Mouse (Mus musculus): ENCODE results near the gene Mst1. TPM values are rescaled to one million over a fixed set of nuclear protein-coding genes. Genes with fewer than 3 reads are reported as not detected.

Mst1 gene
- polyA plus RNA-seq, 1 experiment from 2014 or later: not detected

- H3K27me3 ChIP-seq (ENCODE audit: control insufficient read depth, insufficient read depth, low read length): no peaks in the 10 kb centered on the region
- 0 out of 2 replicates have a peak, but pooled peaks cover 3% of the 10 kb centered on the region for H3K4me1 ChIP-seq (ENCODE audit: control insufficient read depth, insufficient read depth, low read length)
- 0 out of 2 replicates have a peak overlapping the region, but pooled peaks have one; percentile 41 for H3K27ac ChIP-seq (replicated peaks; ENCODE audit: low read depth, low read length)
- no peak for ATAC-seq (ENCODE audit: low FRiP score, low TSS enrichment)
- no peak overlapping the region for H3K4me3 ChIP-seq (replicated peaks; ENCODE audit: low read depth, low read length)
- DNase-seq: no peak
- H3K9me3 ChIP-seq (ENCODE audit: control insufficient read depth, low read length): no peaks in the 10 kb centered on the region
- no peak overlapping the region for H3K9ac ChIP-seq (replicated peaks; ENCODE audit: low read length)
- WGBS: 68% methylated on average over 12 of the region's 12 CpGs
- peaks cover 80% of the 10 kb centered on the region for H3K36me3 ChIP-seq (ENCODE audit: control insufficient read depth, insufficient read depth, low read length)
- H3K4me2 ChIP-seq (ENCODE audit: low read length): no peak overlapping the region
Measured at GRCm38 (mm10) chr9:108105549-108105863, 25.3 kb downstream of the Mst1 start.

GRCm38 (mm10) chr9:108106090-108106489 lies 25.9 kb downstream of the Mst1 start:
- Histone ChIP-seq H3K9ac (replicated peaks; ENCODE audit: low read length) (no peak overlapping the region), H3K4me1 (ENCODE audit: control insufficient read depth, insufficient read depth, low read length) (0 out of 2 replicates have a peak, but pooled peaks cover 6% of the 10 kb centered on the region), H3K4me2 (ENCODE audit: low read length) (no peak overlapping the region), H3K27me3 (ENCODE audit: control insufficient read depth, insufficient read depth, low read length) (no peaks in the 10 kb centered on the region), H3K36me3 (ENCODE audit: control insufficient read depth, insufficient read depth, low read length) (peaks cover 80% of the 10 kb centered on the region), H3K27ac (replicated peaks; ENCODE audit: low read depth, low read length) (no peak overlapping the region), H3K4me3 (replicated peaks; ENCODE audit: low read depth, low read length) (no peak overlapping the region), H3K9me3 (ENCODE audit: control insufficient read depth, low read length) (no peaks in the 10 kb centered on the region)
- 88% methylated on average over 23 of the region's 23 CpGs for WGBS
- ATAC-seq (ENCODE audit: low FRiP score, low TSS enrichment) (no peak), DNase-seq (no peak)

- 0 out of 2 replicates have a peak, but pooled peaks cover 10% of the 10 kb centered on the region for H3K4me1 ChIP-seq (ENCODE audit: control insufficient read depth, insufficient read depth, low read length)
- DNase-seq (no peak), ATAC-seq (ENCODE audit: low FRiP score, low TSS enrichment) (no peak)
- no peak overlapping the region for H3K4me2 ChIP-seq (ENCODE audit: low read length)
- no peaks in the 10 kb centered on the region for H3K9me3 ChIP-seq (ENCODE audit: control insufficient read depth, low read length)
- H3K27ac ChIP-seq (replicated peaks; ENCODE audit: low read depth, low read length): no peak overlapping the region
- H3K4me3 ChIP-seq (replicated peaks; ENCODE audit: low read depth, low read length): no peak overlapping the region
- WGBS: 93% methylated on average over 16 of the region's 16 CpGs
- H3K27me3 ChIP-seq (ENCODE audit: control insufficient read depth, insufficient read depth, low read length): no peaks in the 10 kb centered on the region
- H3K36me3 ChIP-seq (ENCODE audit: control insufficient read depth, insufficient read depth, low read length): peaks cover 82% of the 10 kb centered on the region
- no peak overlapping the region for H3K9ac ChIP-seq (replicated peaks; ENCODE audit: low read length)
Measured at GRCm38 (mm10) chr9:108107867-108108266, 27.6 kb downstream of the Mst1 start.

GRCm38 (mm10) chr9:108110160-108110559 lies 29.9 kb downstream of the Mst1 start:
- Histone ChIP-seq H3K4me2 (ENCODE audit: low read length) (no peak overlapping the region), H3K36me3 (ENCODE audit: control insufficient read depth, insufficient read depth, low read length) (peaks cover 87% of the 10 kb centered on the region), H3K27ac (replicated peaks; ENCODE audit: low read depth, low read length) (no peak overlapping the region), H3K4me3 (replicated peaks; ENCODE audit: low read depth, low read length) (no peak overlapping the region), H3K27me3 (ENCODE audit: control insufficient read depth, insufficient read depth, low read length) (no peaks in the 10 kb centered on the region), H3K9me3 (ENCODE audit: control insufficient read depth, low read length) (no peaks in the 10 kb centered on the region), H3K4me1 (ENCODE audit: control insufficient read depth, insufficient read depth, low read length) (0 out of 2 replicates have a peak, but pooled peaks cover 7% of the 10 kb centered on the region), H3K9ac (replicated peaks; ENCODE audit: low read length) (no peak overlapping the region)
- ATAC-seq (ENCODE audit: low FRiP score, low TSS enrichment): no peak
- no peak for DNase-seq
- 90% methylated on average over 16 of the region's 16 CpGs for WGBS

GRCm38 (mm10) chr9:108111101-108111592 lies 30.9 kb downstream of the Mst1 start:
- H3K4me2 ChIP-seq (ENCODE audit: low read length): peak overlapping the region; percentile 31

GRCm38 (mm10) chr9:108111593-108112121 lies 31.4 kb downstream of the Mst1 start:
- Histone ChIP-seq H3K27me3 (ENCODE audit: control insufficient read depth, insufficient read depth, low read length) (no peaks in the 10 kb centered on the region), H3K4me1 (ENCODE audit: control insufficient read depth, insufficient read depth, low read length) (0 out of 2 replicates have a peak, but pooled peaks cover 7% of the 10 kb centered on the region), H3K9ac (replicated peaks; ENCODE audit: low read length) (0 out of 2 replicates have a peak overlapping the region, but pooled peaks have one; percentile 29), H3K27ac (replicated peaks; ENCODE audit: low read depth, low read length) (0 out of 2 replicates have a peak overlapping the region, but pooled peaks have one; percentile 37), H3K4me2 (ENCODE audit: low read length) (peak overlapping the region; percentile 31), H3K9me3 (ENCODE audit: control insufficient read depth, low read length) (no peaks in the 10 kb centered on the region), H3K4me3 (replicated peaks; ENCODE audit: low read depth, low read length) (no peak overlapping the region), H3K36me3 (ENCODE audit: control insufficient read depth, insufficient read depth, low read length) (peaks cover 89% of the 10 kb centered on the region)
- 73% methylated on average over 17 of the region's 17 CpGs for WGBS
- ATAC-seq (ENCODE audit: low FRiP score, low TSS enrichment) (no peak), DNase-seq (no peak)

More at GRCm38 (mm10) chr9:108111101-108111592, 30.9 kb downstream of the Mst1 start:
- H3K27ac ChIP-seq (replicated peaks; ENCODE audit: low read depth, low read length): 0 out of 2 replicates have a peak overlapping the region, but pooled peaks have one; percentile 37
- 16% methylated on average over 22 of the region's 22 CpGs for WGBS
- no peaks in the 10 kb centered on the region for H3K9me3 ChIP-seq (ENCODE audit: control insufficient read depth, low read length)
- H3K9ac ChIP-seq (replicated peaks; ENCODE audit: low read length): peak overlapping the region; percentile 29; the same call in 1 of the 2 replicates
- 0 out of 2 replicates have a peak, but pooled peaks cover 7% of the 10 kb centered on the region for H3K4me1 ChIP-seq (ENCODE audit: control insufficient read depth, insufficient read depth, low read length)
- H3K27me3 ChIP-seq (ENCODE audit: control insufficient read depth, insufficient read depth, low read length): no peaks in the 10 kb centered on the region
- DNase-seq (peak; percentile 37), ATAC-seq (ENCODE audit: low FRiP score, low TSS enrichment) (no peak)
- peaks cover 89% of the 10 kb centered on the region for H3K36me3 ChIP-seq (ENCODE audit: control insufficient read depth, insufficient read depth, low read length)
- no peak overlapping the region for H3K4me3 ChIP-seq (replicated peaks; ENCODE audit: low read depth, low read length)

GRCm38 (mm10) chr9:108112719-108113340 lies 32.6 kb downstream of the Mst1 start:
- Histone ChIP-seq H3K27ac (replicated peaks; ENCODE audit: low read depth, low read length) (no peak overlapping the region), H3K36me3 (ENCODE audit: control insufficient read depth, insufficient read depth, low read length) (peaks cover 87% of the 10 kb centered on the region)

GRCm38 (mm10) chr9:108115290-108116077 lies 35.2 kb downstream of the Mst1 start:
- WGBS: 76% methylated on average over 43 of the region's 43 CpGs

More at GRCm38 (mm10) chr9:108112719-108113340, 32.6 kb downstream of the Mst1 start:
- 94% methylated on average over 18 of the region's 18 CpGs for WGBS
- Histone ChIP-seq H3K4me1 (ENCODE audit: control insufficient read depth, insufficient read depth, low read length) (0 out of 2 replicates have a peak, but pooled peaks cover 7% of the 10 kb centered on the region), H3K4me2 (ENCODE audit: low read length) (no peak overlapping the region), H3K4me3 (replicated peaks; ENCODE audit: low read depth, low read length) (no peak overlapping the region), H3K9me3 (ENCODE audit: control insufficient read depth, low read length) (no peaks in the 10 kb centered on the region), H3K9ac (replicated peaks; ENCODE audit: low read length) (no peak overlapping the region), H3K27me3 (ENCODE audit: control insufficient read depth, insufficient read depth, low read length) (no peaks in the 10 kb centered on the region)
- DNase-seq (no peak), ATAC-seq (ENCODE audit: low FRiP score, low TSS enrichment) (no peak)

More at GRCm38 (mm10) chr9:108115290-108116077, 35.2 kb downstream of the Mst1 start:
- H3K27ac ChIP-seq (replicated peaks; ENCODE audit: low read depth, low read length): no peak overlapping the region
- no peaks in the 10 kb centered on the region for H3K27me3 ChIP-seq (ENCODE audit: control insufficient read depth, insufficient read depth, low read length)
- H3K9ac ChIP-seq (replicated peaks; ENCODE audit: low read length): no peak overlapping the region
- H3K9me3 ChIP-seq (ENCODE audit: control insufficient read depth, low read length): no peaks in the 10 kb centered on the region
- H3K36me3 ChIP-seq (ENCODE audit: control insufficient read depth, insufficient read depth, low read length): peaks cover 73% of the 10 kb centered on the region
- no peak overlapping the region for H3K4me3 ChIP-seq (replicated peaks; ENCODE audit: low read depth, low read length)
- ATAC-seq (ENCODE audit: low FRiP score, low TSS enrichment) (no peak), DNase-seq (no peak)
- 0 out of 2 replicates have a peak, but pooled peaks cover 7% of the 10 kb centered on the region for H3K4me1 ChIP-seq (ENCODE audit: control insufficient read depth, insufficient read depth, low read length)
- no peak overlapping the region for H3K4me2 ChIP-seq (ENCODE audit: low read length)

All from midbrain, embryonic 14.5 days (tissue).